8 mouse cellular contexts compared by ENCODE assay signal in the genomic region with DNA sequence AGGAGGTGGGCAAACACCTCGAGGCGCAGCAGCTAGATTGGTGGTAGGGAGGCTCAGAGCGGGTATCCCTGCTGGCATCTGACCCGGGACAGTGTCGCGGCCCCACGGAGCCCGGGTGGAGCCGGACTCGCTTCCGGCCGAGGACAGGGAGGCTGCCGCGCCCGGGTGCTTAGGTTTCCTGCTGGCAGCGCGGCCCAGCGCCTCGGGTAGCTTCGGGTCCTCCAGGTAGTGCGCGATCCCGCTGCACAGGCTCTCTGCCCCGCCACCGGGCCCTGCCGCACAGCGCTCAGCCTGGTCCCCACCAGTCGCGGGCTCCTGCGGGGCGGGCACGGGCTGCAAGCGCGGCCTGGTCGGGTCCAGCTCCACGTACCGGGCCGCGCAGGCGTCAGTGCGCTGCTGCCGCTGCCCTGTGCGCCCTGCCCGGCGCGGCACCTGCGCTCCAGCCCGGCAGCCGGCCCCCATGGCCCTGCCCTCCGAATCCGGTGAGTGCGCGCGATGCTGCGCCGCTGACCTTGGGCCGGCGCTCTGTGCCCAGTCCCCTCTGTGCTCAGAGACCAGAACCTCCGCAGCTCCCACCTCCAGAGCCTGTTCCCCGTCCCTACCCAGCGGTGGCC. TPM values are rescaled to one million over a fixed set of nuclear protein-coding genes. Genes with fewer than 3 reads are reported as not detected.
A peak's percentile ranks its signal among the peaks of the same experiment; 100 is the strongest.
DNase-seq lines count a peak whose midpoint lies in the region; ATAC-seq and TF ChIP-seq lines count a peak whose summit lies in the region.

No protein-coding gene starts in this region.

- peak overlapping the region; percentile 96 for H3K4me2 ChIP-seq in hindbrain, embryonic 15.5 days

- H3K9ac ChIP-seq in hindbrain, embryonic 15.5 days = peak overlapping the region; percentile 74

- no peaks in the 10 kb centered on the region for H3K36me3 ChIP-seq in hindbrain, embryonic 15.5 days
- no peaks in the 10 kb centered on the region for H3K36me3 ChIP-seq in small intestine, adult 2 months (ENCODE audit: control insufficient read depth, insufficient read depth, low read length)

- H3K4me3 ChIP-seq in hindbrain, embryonic 15.5 days = peak overlapping the region; percentile 57
- H3K4me3 ChIP-seq in small intestine, adult 2 months (ENCODE audit: low read depth, low read length) = peak overlapping the region; percentile 81

- H3K27me3 ChIP-seq in hindbrain, embryonic 15.5 days = no peaks in the 10 kb centered on the region
- H3K27me3 ChIP-seq in small intestine, adult 2 months (ENCODE audit: control insufficient read depth, insufficient read depth, low read length) = no peaks in the 10 kb centered on the region

- DNase-seq in R1 (ENCODE audit: low read depth, low spot score) = peak; percentile 47
- DNase-seq in cerebellum, adult 9-11 months = peak; percentile 70
- DNase-seq in gastrocnemius, adult 18-20 months (ENCODE audit: low spot score) = peak; percentile 43
- peak; percentile 53 to 72 for DNase-seq in left cerebral cortex, postnatal 36 days (ENCODE audit: low spot score in 2 of 2)
- no peak for DNase-seq in ovary, adult 18-20 months (ENCODE audit: low spot score)

- H3K27ac ChIP-seq in hindbrain, embryonic 15.5 days (replicated peaks) = peak overlapping the region; percentile 47
- peak overlapping the region; percentile 54 for H3K27ac ChIP-seq in small intestine, adult 2 months (ENCODE audit: insufficient read depth, low read depth, low read length)

- no peaks in the 10 kb centered on the region for H3K9me3 ChIP-seq in hindbrain, embryonic 15.5 days

- peaks cover 22% of the 10 kb centered on the region for H3K4me1 ChIP-seq in hindbrain, embryonic 15.5 days (replicated peaks)
- H3K4me1 ChIP-seq in small intestine, adult 2 months (ENCODE audit: control insufficient read depth, insufficient read depth, insufficient read length, low read length) = peaks cover 26% of the 10 kb centered on the region; the same call in 1 of the 2 replicates

- no peak for TF ChIP-seq POLR2A in small intestine, adult 2 months (IDR thresholded peaks at IDR 0.05; ENCODE audit: low read depth, low read length)

- ATAC-seq in hindbrain, embryonic 15.5 days (ENCODE audit: low FRiP score, low read depth) = peak; percentile 82
- ATAC-seq in megakaryocyte progenitor cell, adult 5-6 weeks (replicated peaks; ENCODE audit: poor library complexity) = peak; percentile 30

- intact Hi-C loops in left cerebral cortex, postnatal 36 days (cut with DNase I) = loop anchor here (5.0 kb wide), 1 partner anchor 34 kb away; no protein-coding TSS in a partner anchor

- WGBS in hindbrain, embryonic 15.5 days = under 1% methylated on average over 58 of the region's 61 CpGs
- WGBS in small intestine, adult 2 months = 2% methylated on average over 61 of the region's 61 CpGs

- no peak for TF ChIP-seq CTCF in small intestine, adult 2 months (IDR thresholded peaks at IDR 0.05; ENCODE audit: extremely low read depth, insufficient read length, insufficient replicate concordance, low read depth, low read length)

RNA-seq across cellular contexts. Expression of a gene that starts 0.6 kb away (rescaled TPM):
- total RNA-seq in gastrocnemius, adult 18-20 months (2021) = 10 to 100 TPM; 10.8 to 15.2 TPM
- polyA plus RNA-seq in hindbrain, embryonic 15.5 days (2015; fragmentation: Nextera tagmentation; extraction: Ambion mirVana) = 11.9 TPM in 2 replicates
- 10 to 100 TPM; 19.7 to 25.4 TPM for total RNA-seq in left cerebral cortex, postnatal 36 days (2021)
- 8.6 and 9.1 TPM in 2 replicates for total RNA-seq in megakaryocyte progenitor cell, adult 5-6 weeks (2015)
- total RNA-seq in megakaryocyte progenitor cell, adult 5-6 weeks (2017) = 3.8 and 10.8 TPM in 2 replicates
- polyA plus RNA-seq in small intestine, adult 2 months (2012; rRNA removed) = 5.2 and 6.9 TPM in 2 replicates
